Mouse (Mus musculus) heart, postnatal 25 days (tissue): ENCODE measurements around the gene Rcn3. TPM values are rescaled to one million over a fixed set of nuclear protein-coding genes. Genes with fewer than 3 reads are reported as not detected.
"Not testable (repeated sequence)": the region's sequence is repeated elsewhere in the genome, so short reads cannot be mapped to it uniquely, and the experiment has no call there.

Source experiments
- DNase-seq: peaks from one replicate; pipeline ENCODE4 v3.0.0; 2022; ENCODE audit warnings: low spot score
- intact Hi-C: fragments of 180-260 bp; cut with DNase I; formaldehyde crosslinking; loops from one replicate; pipeline ENCODE4 v1.15.1; 2025
- total RNA-seq, 2 experiments: library from RNA; stranded (reverse); gene quantifications; 2 replicates each; pipeline ENCODE4 v1.2.3; 2021

Rcn3 gene
- total RNA-seq, 2 experiments from 2014 or later: 28.1 to 32.4 TPM

DNA sequence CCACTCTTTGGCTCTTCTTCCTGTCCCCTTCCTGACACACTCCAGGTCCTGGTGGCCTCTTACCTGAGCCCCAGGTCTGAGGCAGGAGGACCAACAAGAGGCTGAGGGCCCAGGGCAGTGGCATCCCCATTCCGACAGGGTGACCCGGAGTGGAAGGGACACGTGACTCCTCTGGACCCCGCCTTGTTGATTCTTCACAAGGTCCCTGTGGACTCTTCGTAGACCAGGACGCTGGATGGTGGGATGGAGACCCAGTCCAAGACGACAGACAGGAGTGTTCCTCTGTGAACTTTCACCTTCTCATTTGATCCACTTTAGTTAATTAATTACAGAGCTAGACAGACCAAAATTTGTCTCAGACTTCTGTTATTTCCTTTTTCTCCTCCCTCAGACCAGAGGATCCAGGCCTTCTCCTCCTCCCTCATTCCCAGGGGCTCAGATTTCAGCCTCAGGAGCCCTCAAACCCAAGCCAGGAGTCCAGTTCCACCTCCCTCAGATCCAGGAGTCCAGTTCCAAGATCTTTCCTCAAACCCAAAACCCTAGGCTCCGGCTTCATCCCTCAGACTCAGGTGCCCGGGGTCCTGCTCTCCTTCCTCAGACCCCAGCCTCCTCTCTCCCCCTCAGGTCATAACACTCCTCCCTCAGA is 11.0 kb upstream of the Rcn3 start:
- peak; percentile 39 for DNase-seq
- intact Hi-C loops: loop anchor here (2.0 kb wide), 1 partner anchor 20 kb away; no protein-coding TSS in a partner anchor

- intact Hi-C loops: loop anchor here (2.0 kb wide), 1 partner anchor 20 kb away; no protein-coding TSS in a partner anchor
- DNase-seq: no peak
Measured at GRCm38 (mm10) chr7:45102441-45102840, 10.4 kb upstream of the Rcn3 start.

- no peak for DNase-seq
- intact Hi-C loops: no loop called here
Measured at GRCm38 (mm10) chr7:45100046-45100445, 8.0 kb upstream of the Rcn3 start.

DNA sequence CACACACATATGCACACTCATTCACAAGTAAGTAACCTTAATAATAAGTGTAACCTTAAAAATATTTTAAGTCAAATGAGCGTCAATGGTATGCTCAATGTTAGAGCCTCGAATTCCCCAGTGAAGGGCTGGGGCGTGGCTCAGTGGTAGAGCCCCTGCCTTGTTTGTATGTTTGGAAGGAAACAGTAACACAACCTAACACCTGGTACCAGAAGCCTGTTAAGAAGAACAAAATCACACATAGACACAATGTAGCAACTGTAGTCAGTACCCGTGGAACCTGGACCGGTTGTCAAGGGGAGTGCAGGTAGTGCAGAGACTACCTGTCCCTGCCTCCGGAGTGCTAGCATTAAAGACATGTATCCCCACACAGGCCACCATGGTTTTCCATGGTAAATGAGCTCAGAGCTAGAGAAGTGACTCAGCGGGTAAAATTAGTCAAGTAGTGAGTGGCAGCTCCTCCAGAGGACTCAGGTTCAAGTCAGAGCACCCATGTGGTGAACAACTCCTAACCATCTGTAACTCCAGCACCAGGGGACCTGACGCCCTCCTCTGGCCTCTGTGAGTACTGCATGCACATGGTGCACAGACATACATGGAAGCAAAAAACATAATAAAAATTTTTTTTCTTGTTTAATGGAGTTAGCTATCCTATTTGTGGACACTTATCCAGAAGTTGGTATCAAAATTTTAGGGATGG is 6.7 kb upstream of the Rcn3 start:
- DNase-seq: no peak

DNA sequence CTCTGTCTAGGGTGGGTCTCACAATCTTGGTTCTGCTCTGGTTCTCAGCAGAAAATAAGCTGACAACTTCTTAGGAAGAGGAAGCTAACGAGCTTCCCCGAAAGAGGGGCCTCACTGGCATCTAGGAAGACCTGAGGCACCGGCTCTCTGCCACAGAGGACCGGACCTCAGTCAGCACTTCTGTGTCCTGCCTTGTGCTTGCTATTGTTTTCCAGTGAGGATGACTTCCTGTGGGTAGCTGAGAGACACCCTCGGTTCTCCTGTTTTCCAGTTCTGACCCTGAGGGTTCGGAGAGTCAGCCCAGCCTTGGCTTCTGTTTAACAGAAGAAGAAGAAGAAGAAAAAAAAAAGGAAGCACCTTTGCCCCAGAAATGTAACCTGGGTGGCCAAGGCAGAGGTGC is 5.5 kb upstream of the Rcn3 start:
- intact Hi-C loops: no loop called here
- no peak for DNase-seq

More for the DNA sequence above, 6.7 kb upstream of the Rcn3 start:
- intact Hi-C loops: no loop called here

GRCm38 (mm10) chr7:45095965-45096364 is 3.9 kb upstream of the Rcn3 start:
- intact Hi-C loops, DNase-seq: not testable (repeated sequence)

DNA sequence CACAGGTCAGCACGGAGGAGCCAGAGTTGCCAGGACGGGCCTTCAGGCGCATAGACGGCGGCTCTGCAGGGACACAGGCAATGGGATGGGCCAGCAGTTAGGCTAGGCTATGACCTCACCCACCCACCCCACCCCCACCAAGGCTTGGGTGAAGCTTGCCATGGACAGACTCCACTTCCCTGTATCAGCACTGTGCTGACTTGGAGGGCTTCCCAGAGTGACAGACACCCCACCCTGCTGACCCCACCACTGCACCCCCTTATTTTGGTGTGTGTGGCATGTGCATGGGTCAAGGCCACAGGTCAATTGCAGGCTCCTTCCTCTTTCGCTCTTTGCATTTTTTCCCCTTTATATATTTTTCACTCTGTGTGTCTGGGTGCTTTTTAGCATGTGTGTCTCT is 3.3 kb upstream of the Rcn3 start:
- intact Hi-C loops: no loop called here
- no peak for DNase-seq

DNA sequence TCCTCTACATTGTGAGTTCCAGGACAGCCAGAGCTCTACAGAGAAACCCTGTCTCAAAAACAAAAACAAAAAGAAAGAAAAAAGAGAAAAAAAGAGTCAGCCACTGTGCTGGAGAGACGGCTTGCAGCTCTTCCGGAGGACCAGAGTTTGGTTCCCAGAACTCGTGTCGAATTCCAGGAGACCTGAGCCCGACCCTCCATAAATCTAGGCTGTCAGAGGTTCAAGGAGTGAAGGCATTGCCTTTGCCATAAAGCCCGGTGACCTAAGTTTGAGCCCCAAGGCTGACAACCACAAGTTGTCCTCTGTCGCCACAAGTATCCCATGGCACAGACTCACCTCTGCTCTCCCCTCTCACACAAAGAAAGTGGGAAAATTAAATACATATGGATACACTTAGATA is 2.1 kb upstream of the Rcn3 start:
- intact Hi-C loops: no loop called here
- DNase-seq: no peak

DNA sequence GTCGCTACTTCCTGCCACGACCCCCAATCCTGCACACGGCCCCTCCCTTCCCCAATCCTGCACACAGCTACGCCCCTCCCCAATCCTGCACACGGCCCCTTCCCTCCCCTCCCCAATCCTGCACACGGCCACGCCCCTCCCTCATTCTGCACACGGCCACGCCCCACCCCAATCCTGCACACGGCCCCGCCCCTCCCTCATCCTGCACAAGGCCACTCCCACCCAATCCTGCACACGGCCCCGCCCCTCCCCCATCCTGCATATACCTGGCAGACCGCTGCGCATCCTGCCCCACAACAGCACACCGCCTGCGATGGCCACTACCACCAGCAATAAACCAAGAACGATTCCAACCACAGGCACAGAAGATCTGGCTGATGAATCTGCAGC is 1.5 kb upstream of the Rcn3 start:
- DNase-seq: no peak
- intact Hi-C loops: no loop called here

DNA sequence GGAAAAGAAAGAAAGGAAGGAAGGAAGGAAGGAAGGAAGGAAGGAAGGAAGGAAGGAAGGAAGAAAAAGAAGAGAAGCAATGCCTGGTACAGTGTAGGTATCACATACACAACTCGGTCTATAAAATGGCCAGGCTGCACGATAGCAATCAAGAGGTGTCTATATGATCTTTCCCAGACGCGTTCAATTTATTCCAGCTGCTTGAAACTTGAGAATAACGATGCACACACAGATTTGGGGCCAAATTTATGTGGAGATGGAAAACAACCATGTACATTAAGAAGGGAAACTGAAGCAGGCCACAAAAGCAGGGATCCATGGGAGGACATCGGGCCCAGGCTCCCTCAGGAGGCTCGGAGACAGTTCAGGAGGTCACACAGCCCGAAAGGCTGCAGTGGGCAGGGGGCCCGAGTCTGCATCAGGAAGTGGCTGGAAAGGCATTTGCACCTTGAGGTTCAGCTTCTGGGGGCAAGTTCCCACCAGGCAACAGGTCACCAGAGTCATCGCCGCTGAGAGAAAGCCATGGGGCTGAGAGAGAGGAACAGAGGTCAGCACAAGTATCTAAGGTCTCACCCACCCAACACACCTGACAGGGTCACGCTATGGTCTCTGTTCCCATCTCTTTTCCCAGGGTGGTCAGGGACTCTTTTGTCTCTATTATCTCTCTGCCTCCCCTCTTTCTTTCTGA is 951 bp upstream of the Rcn3 start:
- no peak for DNase-seq
- intact Hi-C loops: no loop called here

- DNase-seq: peak; percentile 21
- intact Hi-C loops: no loop called here
Measured at GRCm38 (mm10) chr7:45091001-45091990, 725 bp downstream of the Rcn3 start.

GRCm38 (mm10) chr7:45090251-45090977 is 1.6 kb downstream of the Rcn3 start:
- no peak for DNase-seq
- intact Hi-C loops: no loop called here

DNA sequence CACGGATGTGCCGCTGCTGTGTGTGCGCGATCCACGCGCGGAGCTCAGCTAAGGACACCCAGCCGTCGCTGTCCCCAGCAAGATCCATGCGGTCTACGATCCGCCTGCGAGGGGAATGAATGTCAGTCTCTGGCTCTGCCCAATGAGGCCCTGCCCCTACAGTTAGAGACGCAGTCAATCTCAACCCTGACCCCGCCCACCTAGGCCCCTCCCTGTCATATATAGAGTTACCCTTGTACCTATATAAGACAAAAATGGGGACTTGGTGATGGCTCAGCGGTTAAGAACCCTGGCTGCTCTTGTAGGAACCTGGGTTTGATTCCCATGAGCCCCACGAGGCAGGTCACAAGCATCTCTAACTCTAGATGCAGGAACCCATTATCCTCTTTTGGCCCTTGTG is 3.4 kb downstream of the Rcn3 start:
- intact Hi-C loops: no loop called here

DNA sequence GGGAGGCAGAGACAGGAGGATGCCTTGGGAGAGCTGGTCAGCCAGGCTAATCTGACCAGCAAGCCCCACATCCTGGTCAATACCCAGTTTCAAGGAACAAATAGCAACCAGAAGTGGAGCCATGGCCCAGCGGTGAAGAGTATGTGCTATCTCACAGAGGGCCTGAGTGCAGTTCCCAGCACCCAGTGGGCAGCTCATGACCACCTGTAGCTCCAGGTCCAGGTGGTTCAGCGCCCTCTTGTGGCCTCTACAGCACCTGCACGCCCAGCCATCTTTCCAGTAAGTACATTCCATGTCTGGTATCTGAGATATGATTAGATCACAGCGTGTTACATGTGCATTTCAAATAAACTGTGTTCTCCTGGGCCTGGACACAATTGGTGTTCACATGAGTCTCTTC is 5.9 kb downstream of the Rcn3 start:
- intact Hi-C loops: no loop called here

More for the DNA sequence above, 3.4 kb downstream of the Rcn3 start:
- DNase-seq: no peak

DNA sequence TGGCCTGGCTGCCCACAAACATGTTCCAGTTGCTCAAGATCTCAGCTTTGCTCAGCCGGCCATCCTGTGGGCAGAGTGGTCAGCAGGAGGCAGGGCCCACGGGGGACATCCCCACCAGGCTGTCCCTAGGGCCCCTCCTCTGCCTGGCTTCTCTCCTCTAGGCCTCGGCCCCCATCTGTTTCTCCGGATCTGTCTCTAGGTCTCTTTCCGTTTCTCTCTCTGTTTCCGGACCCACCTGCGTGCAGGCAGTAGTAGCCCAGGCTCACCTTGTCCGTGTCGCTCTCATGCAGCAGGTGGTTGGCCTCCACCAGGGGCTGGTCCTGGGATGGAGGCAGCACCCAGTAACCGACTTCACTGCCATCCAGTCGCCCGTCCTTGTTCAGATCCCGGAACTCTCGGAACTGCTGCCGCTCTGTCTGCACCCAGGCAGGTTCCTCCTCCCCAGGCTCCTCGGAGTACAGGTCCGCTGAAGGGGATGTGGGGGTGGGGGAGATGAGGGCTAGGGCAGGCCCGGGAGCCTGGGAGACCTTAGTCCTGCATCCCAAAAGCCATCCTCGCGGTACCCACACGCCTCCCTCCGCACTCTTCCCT is 8.6 kb downstream of the Rcn3 start:
- intact Hi-C loops: loop anchor here (2.0 kb wide), 1 partner anchor 19 kb away; the partner anchor contains the start of gene Fcgrt

More for the DNA sequence above, 5.9 kb downstream of the Rcn3 start:
- no peak for DNase-seq

DNA sequence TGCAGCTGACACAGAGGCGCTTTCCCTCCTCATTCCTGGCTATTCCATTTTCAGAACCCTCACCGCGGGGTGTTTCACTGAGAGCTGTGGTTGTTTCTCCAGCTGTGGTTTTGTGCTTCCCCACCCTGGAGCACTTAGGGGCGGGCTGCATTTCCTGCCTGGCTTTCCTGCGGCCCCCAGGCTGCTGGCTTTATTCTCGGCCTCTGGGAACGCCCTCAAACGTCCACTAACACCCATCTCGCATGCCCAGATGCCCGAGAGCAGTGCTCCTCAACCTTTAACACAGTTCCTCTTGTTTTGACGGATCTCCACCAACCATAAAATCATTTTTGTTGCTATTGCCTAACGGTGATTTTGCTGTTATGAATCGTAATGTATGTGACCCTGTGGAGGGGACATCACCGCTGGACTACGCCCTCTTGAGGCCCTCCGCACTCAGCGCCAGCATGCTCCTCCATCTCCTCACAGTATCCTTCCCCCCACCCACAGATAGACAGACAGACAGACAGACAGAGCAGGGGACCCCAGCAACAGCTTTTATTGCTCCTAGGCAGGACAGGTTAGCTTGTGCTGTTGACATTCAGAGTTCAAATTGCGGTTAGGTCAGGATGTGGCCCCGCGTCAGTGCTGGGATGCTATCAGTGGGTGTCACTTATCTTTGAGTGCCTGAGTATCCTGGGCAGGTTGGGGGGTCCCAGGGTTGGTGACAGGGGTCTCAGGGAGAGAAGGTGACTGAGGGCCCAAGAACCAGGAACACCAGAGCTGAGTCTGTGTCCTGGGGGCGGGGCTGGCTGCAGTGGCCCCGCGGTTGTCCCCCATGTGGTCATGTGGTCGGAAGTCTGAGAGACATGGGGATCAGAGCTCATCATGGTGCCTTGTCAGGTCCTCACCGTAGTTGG is 9.4 kb downstream of the Rcn3 start:
- DNase-seq: peak; percentile 68
- intact Hi-C loops: loop anchor here (2.0 kb wide), 1 partner anchor 20 kb away; the partner anchor contains the start of gene Fcgrt

More for the DNA sequence above, 8.6 kb downstream of the Rcn3 start:
- DNase-seq: no peak

GRCm38 (mm10) chr7:45081016-45081415 is 11.0 kb downstream of the Rcn3 start:
- intact Hi-C loops: no loop called here
- DNase-seq: no peak

DNA sequence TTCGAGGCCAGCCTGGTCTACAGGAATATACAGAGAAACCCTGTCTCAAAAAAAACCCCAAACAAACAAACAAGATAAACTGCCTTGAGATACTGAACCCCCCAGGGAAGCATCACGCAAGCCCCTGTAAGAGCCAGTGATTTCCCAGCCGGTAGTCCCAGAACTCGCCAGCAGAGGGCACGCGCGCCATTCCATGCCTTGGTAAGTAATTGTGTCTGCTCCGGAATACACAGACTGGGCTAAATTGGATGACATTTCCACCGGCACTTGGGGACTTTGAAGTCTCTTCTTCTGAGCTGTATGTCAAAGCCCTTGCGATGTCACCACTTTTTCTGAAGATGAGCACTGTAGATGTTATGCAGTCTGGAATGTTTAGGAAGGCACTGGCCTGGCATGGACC is 12.2 kb downstream of the Rcn3 start:
- intact Hi-C loops: loop anchor here (2.0 to 10.0 kb wide), 2 partner anchors 117 to 225 kb away; no protein-coding TSS in a partner anchor
- peak; percentile 82 for DNase-seq
